Mouse (Mus musculus) kidney, embryonic 16.5 days (tissue): ENCODE measurements around the gene Hist1h4j. TPM values are rescaled to one million over a fixed set of nuclear protein-coding genes. Genes with fewer than 3 reads are reported as not detected.
"Not testable (repeated sequence)": the region's sequence is repeated elsewhere in the genome, so short reads cannot be mapped to it uniquely, and the experiment has no call there.

Experiments used
- ATAC-seq: fragments of 200-750 bp; cut with Nextera tagmentation; 2 replicates; pipeline ENCODE4 v1.8.0; 2017; ENCODE audit warnings: moderate TSS enrichment; ENCODE audit not compliant: low FRiP score, low TSS enrichment
- H3K27ac ChIP-seq: fragments of 300-500 bp; sonication (generic); 2 replicates; pipeline ENCODE4 v1.5.1; 2014; ENCODE audit warnings: low read length
- H3K27me3 ChIP-seq: fragments of 300-500 bp; sonication (generic); 2 replicates; pipeline ENCODE4 v1.6.1; 2014; ENCODE audit warnings: low read length, control low read depth, mixed read lengths; ENCODE audit not compliant: insufficient read depth
- H3K36me3 ChIP-seq: fragments of 300-500 bp; sonication (generic); 2 replicates; pipeline ENCODE4 v1.6.1; 2014; ENCODE audit warnings: low read length, control low read depth, mixed read lengths; ENCODE audit not compliant: insufficient read depth
- H3K4me1 ChIP-seq: fragments of 300-500 bp; sonication (generic); 2 replicates; pipeline ENCODE4 v1.6.1; 2014; ENCODE audit warnings: low read length, control low read depth, mixed read lengths; ENCODE audit not compliant: insufficient read depth
- H3K4me2 ChIP-seq: fragments of 300-500 bp; sonication (generic); replicated peaks from 2 replicates; pipeline ENCODE4 v1.6.1; 2014; ENCODE audit warnings: low read depth, low read length
- H3K4me3 ChIP-seq: fragments of 300-500 bp; sonication (generic); 2 replicates; pipeline ENCODE4 v1.5.1; 2014; ENCODE audit warnings: mild to moderate bottlenecking, low read length
- H3K9ac ChIP-seq: fragments of 300-500 bp; sonication (generic); replicated peaks from 2 replicates; pipeline ENCODE4 v1.6.1; 2014; ENCODE audit warnings: low read length
- H3K9me3 ChIP-seq: fragments of 300-500 bp; sonication (generic); 2 replicates; pipeline ENCODE4 v1.6.1; 2016; ENCODE audit warnings: low read length, control low read depth
- WGBS: fragments of 180-500 bp; shearing (Covaris S2); extraction: QIAGEN DNeasy Blood & Tissue Kit; methylation state at CpG from one replicate; pipeline ENCODE4 v1.1.7; 2014; 5-methylcytosine and 5-hydroxymethylcytosine counted together
- polyA plus RNA-seq: library from polyadenylated mRNA; unstranded; fragments of >200 nt; fragmentation: Nextera tagmentation; extraction: Ambion mirVana; gene quantifications from 2 replicates; pipeline ENCODE4 v1.2.1, GENCODE M21; 2015

The Hist1h4j gene
- polyA plus RNA-seq, 1 experiment from 2014 or later: 1.6 TPM

- ATAC-seq: no peak
- Histone ChIP-seq H3K27me3 (no peaks in the 10 kb centered on the region), H3K9me3 (no peaks in the 10 kb centered on the region), H3K4me3 (no peak overlapping the region), H3K36me3 (no peaks in the 10 kb centered on the region), H3K4me2 (no peak overlapping the region), H3K9ac (no peak overlapping the region), H3K27ac (no peak overlapping the region), H3K4me1 (no peaks in the 10 kb centered on the region)
- 51% methylated on average over 11 of the region's 11 CpGs for WGBS
Observed at GRCm38 (mm10) chr13:21727948-21728572, 6.8 kb upstream of the Hist1h4j start.

GRCm38 (mm10) chr13:21729544-21729943 is 5.3 kb upstream of the Hist1h4j start:
- Histone ChIP-seq H3K27me3 (no peaks in the 10 kb centered on the region), H3K4me1 (peaks cover 10% of the 10 kb centered on the region; the same call in 1 of the 2 replicates), H3K4me2 (no peak overlapping the region), H3K9me3 (no peaks in the 10 kb centered on the region), H3K9ac (no peak overlapping the region), H3K27ac (no peak overlapping the region), H3K36me3 (no peaks in the 10 kb centered on the region), H3K4me3 (no peak overlapping the region)
- no peak for ATAC-seq
- WGBS: 35% methylated on average over 1 of the region's 1 CpGs

GRCm38 (mm10) chr13:21733466-21733865 is 1.4 kb upstream of the Hist1h4j start:
- no peak overlapping the region for H3K4me3 ChIP-seq
- ATAC-seq: peak; percentile 14; the same call in 1 of the 2 replicates
- WGBS: 70% methylated on average over 5 of the region's 5 CpGs
- H3K36me3 ChIP-seq: no peaks in the 10 kb centered on the region
- H3K9me3 ChIP-seq: no peaks in the 10 kb centered on the region
- no peaks in the 10 kb centered on the region for H3K27me3 ChIP-seq
- H3K4me2 ChIP-seq: no peak overlapping the region
- H3K4me1 ChIP-seq: peaks cover 12% of the 10 kb centered on the region; the same call in 1 of the 2 replicates
- peak overlapping the region; percentile 98; the same call in 1 of the 2 replicates for H3K27ac ChIP-seq
- peak overlapping the region; percentile 82 for H3K9ac ChIP-seq

- no peaks in the 10 kb centered on the region for H3K9me3 ChIP-seq
- under 1% methylated on average over 21 of the region's 21 CpGs for WGBS
- peak overlapping the region; percentile 98 for H3K27ac ChIP-seq
- no peaks in the 10 kb centered on the region for H3K36me3 ChIP-seq
- peak overlapping the region; percentile 82 for H3K9ac ChIP-seq
- H3K4me2 ChIP-seq: peak overlapping the region; percentile 67
- no peaks in the 10 kb centered on the region for H3K27me3 ChIP-seq
- peaks cover 12% of the 10 kb centered on the region; the same call in 1 of the 2 replicates for H3K4me1 ChIP-seq
- ATAC-seq: peak; percentile 85
- H3K4me3 ChIP-seq: peak overlapping the region; percentile 61
Observed at GRCm38 (mm10) chr13:21734010-21734905, 606 bp upstream of the Hist1h4j start.

GRCm38 (mm10) chr13:21745006-21745405 is 10.1 kb downstream of the Hist1h4j start:
- Histone ChIP-seq H3K27ac (no peak overlapping the region), H3K9ac (no peak overlapping the region), H3K4me2 (no peak overlapping the region), H3K36me3 (no peaks in the 10 kb centered on the region), H3K4me3 (no peak overlapping the region), H3K9me3 (no peaks in the 10 kb centered on the region), H3K4me1 (peaks cover 11% of the 10 kb centered on the region; the same call in 1 of the 2 replicates), H3K27me3 (no peaks in the 10 kb centered on the region)
- ATAC-seq: no peak
- 79% methylated on average over 1 of the region's 1 CpGs for WGBS

GRCm38 (mm10) chr13:21749387-21750158 is 14.7 kb downstream of the Hist1h4j start:
- WGBS: 2% methylated on average over 5 of the region's 5 CpGs
- H3K4me1 ChIP-seq: peaks cover 28% of the 10 kb centered on the region
- peak overlapping the region; percentile 83 for H3K4me2 ChIP-seq
- H3K4me3 ChIP-seq: peak overlapping the region; percentile 60
- H3K27me3 ChIP-seq: no peaks in the 10 kb centered on the region
- peak overlapping the region; percentile 96 for H3K27ac ChIP-seq
- no peak for ATAC-seq
- H3K36me3 ChIP-seq: no peaks in the 10 kb centered on the region
- no peaks in the 10 kb centered on the region for H3K9me3 ChIP-seq
- peak overlapping the region; percentile 78 for H3K9ac ChIP-seq

- H3K27me3 ChIP-seq, H3K9me3 ChIP-seq, H3K36me3 ChIP-seq: not testable (repeated sequence)
- ATAC-seq: peak; percentile 84
- peak within 1 kb of the TSS; percentile 60 for H3K4me3 ChIP-seq
- H3K4me1 ChIP-seq: peaks cover 30% of the 10 kb centered on the region
- peak within 1 kb of the TSS; percentile 83 for H3K4me2 ChIP-seq
- under 1% methylated on average over 40 of the region's 56 CpGs for WGBS
- peak within 1 kb of the TSS; percentile 78 for H3K9ac ChIP-seq
- H3K27ac ChIP-seq: peak within 1 kb of the TSS; percentile 96
Observed at GRCm38 (mm10) chr13:21750159-21751017, 15.5 kb downstream of the Hist1h4j start, which contains the start of gene Hist1h4k. TSS of gene Hist1h4k (minus strand) at chr13:21750505.

GRCm38 (mm10) chr13:21751417-21751816 is 16.6 kb downstream of the Hist1h4j start:
- H3K4me3 ChIP-seq: no peak overlapping the region
- H3K9me3 ChIP-seq: no peaks in the 10 kb centered on the region
- no peaks in the 10 kb centered on the region for H3K27me3 ChIP-seq
- no peak overlapping the region for H3K9ac ChIP-seq
- H3K4me2 ChIP-seq: no peak overlapping the region
- no peak for ATAC-seq
- no peak overlapping the region for H3K27ac ChIP-seq
- H3K36me3 ChIP-seq: no peaks in the 10 kb centered on the region
- peaks cover 34% of the 10 kb centered on the region for H3K4me1 ChIP-seq

- Histone ChIP-seq H3K9ac (no peak overlapping the region; the same call in 1 of the 2 replicates), H3K4me1 (peaks cover 34% of the 10 kb centered on the region), H3K4me3 (no peak overlapping the region), H3K27ac (peak overlapping the region; percentile 66), H3K27me3 (no peaks in the 10 kb centered on the region), H3K4me2 (peak overlapping the region; percentile 67), H3K9me3 (no peaks in the 10 kb centered on the region), H3K36me3 (no peaks in the 10 kb centered on the region)
- ATAC-seq: no peak
- 66% methylated on average over 3 of the region's 3 CpGs for WGBS
Observed at GRCm38 (mm10) chr13:21751827-21752226, 17.0 kb downstream of the Hist1h4j start.
